In genomic region chr12:31896295-31896694, GRCm38 (mm10) we compare ENCODE assay signal across 11 mouse cellular contexts. TPM values are rescaled to one million over a fixed set of nuclear protein-coding genes. Genes with fewer than 3 reads are reported as not detected.
DNase-seq lines count a peak whose midpoint lies in the region; ATAC-seq lines count a peak whose summit lies in the region.
"Had no signal": no experiment of that assay in that cellular context is flagged by ENCODE, and none has a peak within 500 bp of the region (broad histone marks: within the 10 kb centered on the region; RNA-seq: fewer than 3 reads in every experiment).

No protein-coding gene starts in this region.

- H3K4me2 ChIP-seq in neural tube, embryonic 11.5 days (ENCODE audit: low read depth): no peak overlapping the region
- H3K4me2 ChIP-seq in midbrain, embryonic 12.5 days (replicated peaks): no peak overlapping the region
- H3K4me2 ChIP-seq: lung, embryonic 14.5 days had no signal

- H3K27ac ChIP-seq in neural tube, embryonic 11.5 days (ENCODE audit: low read depth, low read length): no peak overlapping the region
- H3K27ac ChIP-seq in hindbrain, embryonic 10.5 days: peak overlapping the region; percentile 78
- H3K27ac ChIP-seq in midbrain, embryonic 12.5 days (replicated peaks): peak overlapping the region; percentile 77

- H3K4me3 ChIP-seq in neural tube, embryonic 11.5 days (ENCODE audit: low read depth, low read length): no peak overlapping the region
- H3K4me3 ChIP-seq in hindbrain, embryonic 10.5 days: no peak overlapping the region
- H3K4me3 ChIP-seq in midbrain, embryonic 12.5 days: no peak overlapping the region

- 0 out of 2 replicates have a peak, but pooled peaks have one; percentile 13 for ATAC-seq in neural tube, embryonic 11.5 days (ENCODE audit: insufficient read depth, low FRiP score, low TSS enrichment)
- ATAC-seq in midbrain, embryonic 12.5 days (ENCODE audit: low FRiP score, low read depth): peak; percentile 27; the same call in 1 of the 2 replicates

- H3K9ac ChIP-seq in neural tube, embryonic 11.5 days (ENCODE audit: low read length): no peak overlapping the region
- H3K9ac ChIP-seq in midbrain, embryonic 12.5 days (replicated peaks): no peak overlapping the region
- H3K9ac ChIP-seq: lung, embryonic 14.5 days had no signal

- H3K9me3 ChIP-seq in neural tube, embryonic 11.5 days (ENCODE audit: control insufficient read depth, low read length): no peaks in the 10 kb centered on the region
- H3K9me3 ChIP-seq in hindbrain, embryonic 10.5 days: no peaks in the 10 kb centered on the region
- no peaks in the 10 kb centered on the region for H3K9me3 ChIP-seq in midbrain, embryonic 12.5 days

- no peak for DNase-seq in neural tube, embryonic 11.5 days (ENCODE audit: low spot score)
- DNase-seq in neural tube, embryonic 10.5 days (ENCODE audit: extremely low spot score, low spot score): no peak
- no peak for DNase-seq in hindbrain, embryonic 10.5 days (ENCODE audit: low spot score)
- DNase-seq in frontal cortex, postnatal 36 days (ENCODE audit: low spot score in 2 of 2): no peak
- no peak for DNase-seq in c-Kit-positive CD71-positive TER-119-positive erythroid progenitor cells, embryonic 14.5 days (ENCODE audit: low spot score)
- DNase-seq in lung, postnatal 14 days: no peak
- DNase-seq: adrenal gland, adult 8-10 months; heart, adult 18-20 months; kidney, postnatal 10 days had no signal

- peaks cover 14% of the 10 kb centered on the region for H3K4me1 ChIP-seq in neural tube, embryonic 11.5 days (ENCODE audit: control insufficient read depth, insufficient read depth, low read length)
- H3K4me1 ChIP-seq in hindbrain, embryonic 10.5 days (replicated peaks): peaks cover 29% of the 10 kb centered on the region
- peaks cover 29% of the 10 kb centered on the region for H3K4me1 ChIP-seq in midbrain, embryonic 12.5 days

- WGBS in neural tube, embryonic 11.5 days: 31% methylated on average over 5 of the region's 5 CpGs
- WGBS in hindbrain, embryonic 10.5 days: 15% methylated on average over 5 of the region's 5 CpGs
- 13% methylated on average over 5 of the region's 5 CpGs for WGBS in midbrain, embryonic 12.5 days

- H3K36me3 ChIP-seq in neural tube, embryonic 11.5 days (ENCODE audit: control insufficient read depth, insufficient read depth, low read length): no peaks in the 10 kb centered on the region
- H3K36me3 ChIP-seq in hindbrain, embryonic 10.5 days: no peaks in the 10 kb centered on the region
- no peaks in the 10 kb centered on the region for H3K36me3 ChIP-seq in midbrain, embryonic 12.5 days

- H3K27me3 ChIP-seq in neural tube, embryonic 11.5 days (ENCODE audit: control insufficient read depth, insufficient read depth, low read length): no peaks in the 10 kb centered on the region
- no peaks in the 10 kb centered on the region for H3K27me3 ChIP-seq in hindbrain, embryonic 10.5 days (ENCODE audit: insufficient read depth, poor library complexity, severe bottlenecking)
- H3K27me3 ChIP-seq in midbrain, embryonic 12.5 days: no peaks in the 10 kb centered on the region

RNA-seq across cellular contexts. Expression of gene Hbp1, which starts 54.0 kb away (rescaled TPM):
- polyA plus RNA-seq in neural tube, embryonic 11.5 days (2014; fragmentation: Nextera tagmentation; extraction: Ambion mirVana): 100 and 103 TPM in 2 replicates
- polyA plus RNA-seq in hindbrain, embryonic 10.5 days (2016; fragmentation: Nextera tagmentation; extraction: Ambion mirVana): 77.9 and 81.3 TPM in 2 replicates
- polyA plus RNA-seq in midbrain, embryonic 12.5 days (2016; fragmentation: Nextera tagmentation; extraction: Ambion mirVana): 88.7 and 98.5 TPM in 2 replicates
